Mouse (Mus musculus) skeletal muscle tissue, adult 2 months (tissue): Measurements from ENCODE around the gene Slc7a7.

Source experiments
- DNase-seq: peaks from one replicate; pipeline ENCODE4 v3.0.0-alpha.2; 2012; ENCODE audit warnings: low read depth, low spot score

Slc7a7 gene

GRCm38 (mm10) chr14:54324486-54324885, 93.1 kb downstream of the Slc7a7 start:
- no peak for DNase-seq

GRCm38 (mm10) chr14:54321556-54322376, 95.8 kb downstream of the Slc7a7 start:
- DNase-seq, result no peak
